Mouse (Mus musculus): ENCODE measurements at regions not wholly inside any gene's neighbourhood (a gene's known extent, or its start where the extent isn't known, plus 50 kb on each side); places are given as distances from the start of the nearest gene placed in this dataset.

GRCm38 (mm10) chr17:15977374-15978031 lies 146.7 kb upstream of the Rgmb start:
- no peak for DNase-seq

- DNase-seq, result no peak
These were observed 140.5 kb upstream of the Rgmb start for GRCm38 (mm10) chr17:15971351-15971685.

GRCm38 (mm10) chr17:15970481-15971350 lies 139.9 kb upstream of the Rgmb start:
- DNase-seq, result no peak

- no peak for DNase-seq
These were observed 137.5 kb upstream of the Rgmb start for GRCm38 (mm10) chr17:15968331-15968730.

GRCm38 (mm10) chr17:15955656-15956055 lies 124.8 kb upstream of the Rgmb start:
- DNase-seq, result no peak

- DNase-seq, result no peak
These were observed 120.8 kb upstream of the Rgmb start for GRCm38 (mm10) chr17:15951641-15952040.

- DNase-seq, result no peak
These were observed 118.9 kb upstream of the Rgmb start for GRCm38 (mm10) chr17:15949753-15950152.

GRCm38 (mm10) chr17:15942378-15942777 lies 111.5 kb upstream of the Rgmb start:
- no peak for DNase-seq

- no peak for DNase-seq
These were observed 87.8 kb upstream of the Rgmb start for GRCm38 (mm10) chr17:15918609-15919008.

GRCm38 (mm10) chr17:15898689-15899419 lies 68.0 kb upstream of the Rgmb start:
- DNase-seq, result no peak

GRCm38 (mm10) chr17:15895968-15896367 lies 65.1 kb upstream of the Rgmb start:
- no peak for DNase-seq

GRCm38 (mm10) chr17:15891896-15892675 lies 61.2 kb upstream of the Rgmb start:
- DNase-seq, result no peak

GRCm38 (mm10) chr17:15890595-15891140 lies 59.8 kb upstream of the Rgmb start:
- DNase-seq, result no peak

- DNase-seq, result no peak
These were observed 52.0 kb upstream of the Rgmb start for GRCm38 (mm10) chr17:15882803-15883202.

- DNase-seq, result no peak
These were observed 51.4 kb upstream of the Rgmb start for GRCm38 (mm10) chr17:15882245-15882644.

All from adrenal gland, postnatal 10 days (tissue).